Mouse (Mus musculus) limb, embryonic 10.5 days (tissue): ENCODE measurements at regions not wholly inside any gene's neighbourhood (a gene's known extent, or its start where the extent isn't known, plus 50 kb on each side); places are given as distances from the start of the nearest gene placed in this dataset.

ENCODE experiments used
- DNase-seq: peaks from one replicate; pipeline ENCODE4 v3.0.0-alpha.2; 2017; ENCODE audit warnings: low spot score
- H3K27ac ChIP-seq: fragments of 300-500 bp; sonication (generic); 2 replicates; pipeline ENCODE4 v1.5.1; 2016; ENCODE audit warnings: mild to moderate bottlenecking
- H3K27me3 ChIP-seq: fragments of 300-500 bp; sonication (generic); 2 replicates; pipeline ENCODE4 v1.6.1; 2016; ENCODE audit warnings: low read depth, mild to moderate bottlenecking; ENCODE audit not compliant: poor library complexity, severe bottlenecking
- H3K36me3 ChIP-seq: fragments of 300-500 bp; sonication (generic); 2 replicates; pipeline ENCODE4 v1.6.1; 2016; ENCODE audit warnings: mild to moderate bottlenecking, moderate library complexity
- H3K4me1 ChIP-seq: fragments of 300-500 bp; sonication (generic); 2 replicates; pipeline ENCODE4 v1.6.1; 2016
- H3K4me3 ChIP-seq: fragments of 300-500 bp; sonication (generic); 2 replicates; pipeline ENCODE4 v1.5.1; 2016; ENCODE audit warnings: mild to moderate bottlenecking, moderate library complexity
- H3K9me3 ChIP-seq: fragments of 300-500 bp; sonication (generic); replicated peaks from 2 replicates; pipeline ENCODE4 v1.6.1; 2016; ENCODE audit warnings: mild to moderate bottlenecking
- WGBS: fragments of 180-500 bp; shearing (Covaris S2); methylation state at CpG from one replicate; pipeline ENCODE4 v1.1.7; 2016; 5-methylcytosine and 5-hydroxymethylcytosine counted together

DNA sequence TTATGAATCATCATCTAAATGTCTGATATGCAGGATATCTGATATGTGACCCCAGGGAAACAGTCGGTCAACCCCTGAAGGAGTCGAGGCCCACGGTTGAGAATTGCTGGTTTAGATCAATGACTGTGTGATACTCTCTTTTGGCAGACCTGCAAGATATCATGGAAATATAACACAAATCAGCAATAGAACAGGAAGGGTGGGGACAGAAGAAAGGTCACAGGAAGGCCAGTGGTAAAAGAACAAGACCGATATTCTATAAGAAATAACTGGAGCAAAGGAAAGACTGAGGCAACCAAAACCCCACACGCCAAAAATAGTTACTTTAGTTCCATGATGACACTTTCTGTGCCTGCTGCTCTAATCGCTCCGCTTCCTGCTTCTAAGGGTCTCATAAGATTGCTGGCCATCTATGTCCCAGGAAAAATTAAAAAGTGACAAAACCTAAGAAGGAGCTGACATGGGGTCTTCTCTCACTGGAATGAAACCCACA, 103.2 kb downstream of the Nfkbiz start:
- Histone ChIP-seq H3K4me1 (peaks cover 4% of the 10 kb centered on the region; the same call in 1 of the 2 replicates), H3K36me3 (no peaks in the 10 kb centered on the region), H3K4me3 (no peak overlapping the region), H3K27me3 (no peaks in the 10 kb centered on the region), H3K9me3 (no peaks in the 10 kb centered on the region), H3K27ac (no peak overlapping the region)
- no peak for DNase-seq
- WGBS, result 94% methylated on average over 7 of the region's 7 CpGs

- 79% methylated on average over 11 of the region's 11 CpGs for WGBS
- DNase-seq, result no peak
- H3K9me3 ChIP-seq, result no peaks in the 10 kb centered on the region
- no peaks in the 10 kb centered on the region for H3K27me3 ChIP-seq
- H3K27ac ChIP-seq, result no peak overlapping the region
- no peak overlapping the region for H3K4me3 ChIP-seq
- H3K4me1 ChIP-seq, result peaks cover 4% of the 10 kb centered on the region; the same call in 1 of the 2 replicates
- no peaks in the 10 kb centered on the region for H3K36me3 ChIP-seq
Observed at GRCm38 (mm10) chr16:55734301-55734700, 104.4 kb downstream of the Nfkbiz start.

GRCm38 (mm10) chr16:55733751-55734150, 104.9 kb downstream of the Nfkbiz start:
- H3K36me3 ChIP-seq, result no peaks in the 10 kb centered on the region
- H3K27me3 ChIP-seq, result no peaks in the 10 kb centered on the region
- no peak for DNase-seq
- H3K27ac ChIP-seq, result no peak overlapping the region
- H3K4me1 ChIP-seq, result peaks cover 4% of the 10 kb centered on the region; the same call in 1 of the 2 replicates
- WGBS, result 87% methylated on average over 4 of the region's 4 CpGs
- no peaks in the 10 kb centered on the region for H3K9me3 ChIP-seq
- H3K4me3 ChIP-seq, result no peak overlapping the region

DNA sequence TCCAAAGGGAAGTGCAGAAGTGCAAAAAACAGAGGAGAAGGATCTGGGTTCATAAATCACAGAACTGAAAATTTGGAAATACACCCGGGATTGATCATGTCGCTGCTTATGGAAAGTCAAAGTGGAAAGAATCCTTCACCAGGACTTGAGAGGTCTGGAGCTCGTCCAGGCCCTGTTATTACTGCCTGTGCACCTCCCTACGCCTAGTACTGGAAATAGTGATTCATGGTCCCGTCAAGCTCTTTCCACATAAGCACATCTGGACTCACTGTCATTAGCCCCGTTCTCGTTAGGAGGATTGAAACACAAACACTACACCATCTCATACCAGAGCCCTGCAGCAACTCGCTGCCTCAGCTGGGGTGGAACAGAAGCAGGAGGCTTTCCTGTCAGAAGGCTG, 107.7 kb downstream of the Nfkbiz start:
- no peaks in the 10 kb centered on the region for H3K9me3 ChIP-seq
- H3K27ac ChIP-seq, result no peak overlapping the region
- H3K27me3 ChIP-seq, result no peaks in the 10 kb centered on the region
- peak; percentile 31 for DNase-seq
- H3K36me3 ChIP-seq, result no peaks in the 10 kb centered on the region
- WGBS, result 46% methylated on average over 8 of the region's 8 CpGs
- peaks cover 4% of the 10 kb centered on the region; the same call in 1 of the 2 replicates for H3K4me1 ChIP-seq
- H3K4me3 ChIP-seq, result no peak overlapping the region

GRCm38 (mm10) chr16:55726538-55726937, 112.2 kb downstream of the Nfkbiz start:
- peaks cover 4% of the 10 kb centered on the region; the same call in 1 of the 2 replicates for H3K4me1 ChIP-seq
- no peaks in the 10 kb centered on the region for H3K9me3 ChIP-seq
- H3K36me3 ChIP-seq, result no peaks in the 10 kb centered on the region
- no peak for DNase-seq
- H3K27me3 ChIP-seq, result no peaks in the 10 kb centered on the region
- 56% methylated on average over 3 of the region's 3 CpGs for WGBS
- no peak overlapping the region for H3K4me3 ChIP-seq
- H3K27ac ChIP-seq, result no peak overlapping the region

GRCm38 (mm10) chr16:55720430-55720829, 118.3 kb downstream of the Nfkbiz start:
- Histone ChIP-seq H3K9me3 (no peaks in the 10 kb centered on the region), H3K27ac (no peak overlapping the region), H3K4me1 (no peaks in the 10 kb centered on the region), H3K27me3 (no peaks in the 10 kb centered on the region), H3K36me3 (no peaks in the 10 kb centered on the region), H3K4me3 (no peak overlapping the region)
- DNase-seq, result no peak
- WGBS, result 48% methylated on average over 3 of the region's 3 CpGs

DNA sequence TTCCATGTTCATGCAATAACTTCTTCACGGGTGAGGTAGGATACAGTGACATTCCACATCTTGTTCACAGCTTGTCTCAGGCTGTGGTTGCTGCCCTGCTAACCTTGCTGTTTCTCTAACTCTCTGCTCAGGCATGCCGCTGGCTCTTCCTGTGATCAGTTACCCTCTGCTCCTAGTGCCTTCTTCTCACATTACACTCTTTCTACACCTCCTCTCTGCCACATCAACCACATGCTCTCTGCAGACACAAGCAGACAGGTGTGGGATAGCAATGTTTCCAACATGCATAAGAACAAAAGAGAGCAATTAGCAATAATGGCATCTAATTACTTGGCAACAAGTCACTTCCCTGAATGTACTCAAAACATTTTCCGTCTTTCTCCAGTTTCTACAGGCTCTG, 128.7 kb downstream of the Nfkbiz start:
- no peak overlapping the region for H3K4me3 ChIP-seq
- no peak overlapping the region for H3K27ac ChIP-seq
- no peak for DNase-seq

DNA sequence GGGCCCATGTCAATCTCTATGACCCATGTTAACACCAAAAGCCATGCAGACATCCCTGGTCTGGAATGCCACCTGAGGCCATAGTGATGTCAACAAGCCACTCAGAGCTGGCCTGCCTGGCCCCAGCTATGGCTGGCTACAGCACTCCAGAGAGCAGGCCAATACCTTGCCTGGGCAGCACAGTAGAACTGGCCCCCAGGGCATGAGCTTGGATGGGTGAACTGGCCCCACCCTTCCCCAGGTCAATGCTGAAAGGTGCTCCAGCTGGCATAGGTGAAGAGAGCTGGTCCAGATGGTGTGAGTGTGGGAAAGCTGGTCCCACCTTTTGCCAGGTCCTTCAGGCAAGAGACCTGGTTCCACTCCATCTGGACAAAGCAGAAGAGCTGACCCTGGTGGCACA, 132.2 kb downstream of the Nfkbiz start:
- Histone ChIP-seq H3K27ac (no peak overlapping the region), H3K9me3 (no peaks in the 10 kb centered on the region), H3K36me3 (no peaks in the 10 kb centered on the region), H3K4me3 (no peak overlapping the region), H3K27me3 (no peaks in the 10 kb centered on the region), H3K4me1 (no peaks in the 10 kb centered on the region)
- DNase-seq, result no peak

More for the DNA sequence above, 128.7 kb downstream of the Nfkbiz start:
- Histone ChIP-seq H3K27me3 (no peaks in the 10 kb centered on the region), H3K9me3 (no peaks in the 10 kb centered on the region), H3K4me1 (no peaks in the 10 kb centered on the region), H3K36me3 (no peaks in the 10 kb centered on the region)
- 53% methylated on average over 3 of the region's 3 CpGs for WGBS

GRCm38 (mm10) chr16:55698489-55698892, 140.2 kb downstream of the Nfkbiz start:
- no peak overlapping the region for H3K27ac ChIP-seq
- DNase-seq, result no peak
- WGBS, result 92% methylated on average over 3 of the region's 3 CpGs
- H3K27me3 ChIP-seq, result no peaks in the 10 kb centered on the region
- no peaks in the 10 kb centered on the region for H3K9me3 ChIP-seq
- no peaks in the 10 kb centered on the region for H3K4me1 ChIP-seq
- H3K36me3 ChIP-seq, result no peaks in the 10 kb centered on the region
- H3K4me3 ChIP-seq, result no peak overlapping the region

DNA sequence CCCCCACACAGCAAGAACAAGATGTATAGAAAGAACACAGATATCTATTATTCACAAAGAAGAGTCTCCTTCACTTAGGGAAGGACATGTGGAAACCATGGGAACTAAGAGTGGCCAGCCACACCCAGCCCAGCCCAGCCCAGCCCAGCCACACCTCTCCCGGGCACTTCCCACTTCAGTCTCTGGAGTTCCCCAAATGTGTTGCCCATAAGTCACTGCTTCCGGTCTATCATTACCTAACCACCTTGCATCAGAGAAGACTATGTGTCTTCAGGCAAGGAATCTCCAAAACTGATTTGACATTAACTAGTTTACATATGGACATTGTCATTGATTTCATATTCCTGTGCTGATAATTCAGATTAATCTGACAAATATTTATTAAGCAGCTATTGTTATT, 147.6 kb downstream of the Nfkbiz start:
- 85% methylated on average over 2 of the region's 2 CpGs for WGBS
- DNase-seq, result no peak
- H3K9me3 ChIP-seq, result no peaks in the 10 kb centered on the region
- H3K27ac ChIP-seq, result no peak overlapping the region
- no peaks in the 10 kb centered on the region for H3K27me3 ChIP-seq
- H3K4me3 ChIP-seq, result no peak overlapping the region
- no peaks in the 10 kb centered on the region for H3K4me1 ChIP-seq
- no peaks in the 10 kb centered on the region for H3K36me3 ChIP-seq

DNA sequence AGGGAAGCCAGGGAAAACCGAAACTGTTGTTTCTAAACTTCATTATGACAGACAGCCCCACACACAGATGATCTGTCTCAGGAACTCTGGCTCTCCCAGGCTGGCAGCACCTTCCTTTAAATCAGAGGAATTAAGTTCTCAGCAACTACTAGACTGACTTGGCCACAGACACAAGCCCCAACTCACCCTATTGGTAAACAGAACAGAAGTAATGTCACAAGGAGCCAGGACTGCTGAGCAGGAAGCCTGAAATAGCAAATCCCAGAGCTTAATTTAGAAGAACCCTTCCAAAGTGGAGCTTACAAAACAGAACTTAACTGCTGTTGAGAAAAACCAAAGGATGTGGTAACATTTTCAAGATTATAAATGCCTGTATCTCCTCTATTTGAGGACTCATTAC, 174.8 kb downstream of the Nfkbiz start:
- Histone ChIP-seq H3K27me3 (no peaks in the 10 kb centered on the region), H3K9me3 (no peaks in the 10 kb centered on the region), H3K4me3 (no peak overlapping the region), H3K4me1 (no peaks in the 10 kb centered on the region), H3K36me3 (no peaks in the 10 kb centered on the region), H3K27ac (no peak overlapping the region)
- WGBS, result 88% methylated on average over 1 of the region's 1 CpGs
- no peak for DNase-seq

GRCm38 (mm10) chr16:55636667-55637450, 201.8 kb downstream of the Nfkbiz start:
- DNase-seq, result no peak
- Histone ChIP-seq H3K4me3 (no peak overlapping the region), H3K27ac (no peak overlapping the region), H3K9me3 (no peaks in the 10 kb centered on the region), H3K36me3 (no peaks in the 10 kb centered on the region), H3K27me3 (no peaks in the 10 kb centered on the region), H3K4me1 (no peaks in the 10 kb centered on the region)
- 76% methylated on average over 3 of the region's 3 CpGs for WGBS

- H3K27me3 ChIP-seq, result no peaks in the 10 kb centered on the region
- no peaks in the 10 kb centered on the region for H3K4me1 ChIP-seq
- no peak overlapping the region for H3K4me3 ChIP-seq
- H3K27ac ChIP-seq, result no peak overlapping the region
- WGBS, result 90% methylated on average over 4 of the region's 4 CpGs
- no peaks in the 10 kb centered on the region for H3K36me3 ChIP-seq
- DNase-seq, result no peak
- no peaks in the 10 kb centered on the region for H3K9me3 ChIP-seq
Observed at GRCm38 (mm10) chr16:55636224-55636623, 202.5 kb downstream of the Nfkbiz start.

DNA sequence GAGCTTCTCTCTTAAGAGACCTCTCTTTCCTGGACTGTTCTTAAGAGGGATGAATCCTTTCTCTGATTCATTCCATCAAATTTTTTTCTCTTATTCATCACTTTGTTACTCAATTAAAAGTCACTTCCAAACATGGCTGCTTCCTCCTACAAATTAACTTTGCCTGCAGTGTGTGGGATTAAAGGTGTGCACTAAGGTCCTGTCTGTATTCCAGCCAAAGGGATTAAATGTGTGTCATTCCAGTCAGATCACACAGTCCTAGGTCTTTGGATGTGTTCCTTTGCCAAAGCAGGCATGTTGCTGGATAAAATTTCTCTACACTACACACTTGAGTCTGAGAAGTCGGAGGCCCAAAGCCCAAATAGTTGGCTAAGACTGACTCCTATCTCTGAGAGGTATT, 204.0 kb downstream of the Nfkbiz start:
- WGBS, result 89% methylated on average over 1 of the region's 1 CpGs
- no peaks in the 10 kb centered on the region for H3K4me1 ChIP-seq
- no peak for DNase-seq
- no peak overlapping the region for H3K27ac ChIP-seq
- no peaks in the 10 kb centered on the region for H3K36me3 ChIP-seq
- H3K4me3 ChIP-seq, result no peak overlapping the region
- no peaks in the 10 kb centered on the region for H3K9me3 ChIP-seq
- H3K27me3 ChIP-seq, result no peaks in the 10 kb centered on the region
